Comparison of ENCODE assay signal across 29 mouse cellular contexts in the genomic region with DNA sequence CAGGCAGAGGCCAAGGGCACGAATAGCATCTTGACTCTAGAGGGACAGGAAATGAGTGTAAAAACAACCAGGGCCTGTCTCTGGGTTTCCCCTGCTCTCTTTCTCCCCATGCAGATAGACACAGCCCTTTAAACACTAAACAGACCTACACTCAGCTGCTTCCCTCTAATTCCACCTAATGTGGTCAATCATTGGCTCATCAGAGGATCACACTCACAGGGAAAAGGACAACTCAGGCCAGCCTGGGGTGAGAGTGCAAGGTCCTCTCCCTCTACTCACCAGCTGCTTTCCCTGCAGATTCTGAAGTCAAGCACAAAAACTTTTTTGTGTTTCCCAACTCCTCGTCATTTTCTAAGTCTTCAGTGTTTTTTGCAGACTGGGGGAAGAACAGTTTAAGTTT. TPM values are rescaled to one million over a fixed set of nuclear protein-coding genes. Genes with fewer than 3 reads are reported as not detected.
DNase-seq lines count a peak whose midpoint lies in the region; ATAC-seq and TF ChIP-seq lines count a peak whose summit lies in the region.
"Had no signal": no experiment of that assay in that cellular context is flagged by ENCODE, and none has a peak within 500 bp of the region (broad histone marks: within the 10 kb centered on the region; RNA-seq: fewer than 3 reads in every experiment).

No protein-coding gene starts in this region.

- no peak for ATAC-seq in hindbrain, postnatal 0 days
- no peak for ATAC-seq in midbrain, embryonic 11.5 days (ENCODE audit: low FRiP score)
- ATAC-seq in midbrain, embryonic 16.5 days, result no peak
- ATAC-seq in kidney, embryonic 16.5 days (ENCODE audit: low FRiP score, low TSS enrichment), result peak; percentile 80
- ATAC-seq in megakaryocyte progenitor cell, adult 5-6 weeks (replicated peaks; ENCODE audit: poor library complexity), result no peak
- ATAC-seq: forebrain, embryonic 14.5 days; inflammation-experienced regulatory T-cells, adult 6 months had no signal

- H3K27ac ChIP-seq in hindbrain, embryonic 10.5 days, result 0 out of 2 replicates have a peak overlapping the region, but pooled peaks have one; percentile 45
- no peak overlapping the region for H3K27ac ChIP-seq in hindbrain, postnatal 0 days
- H3K27ac ChIP-seq in midbrain, embryonic 11.5 days (ENCODE audit: low read depth, low read length), result no peak overlapping the region
- H3K27ac ChIP-seq in midbrain, embryonic 16.5 days (ENCODE audit: low read length), result no peak overlapping the region
- no peak overlapping the region for H3K27ac ChIP-seq in kidney, embryonic 16.5 days (ENCODE audit: low read length)
- H3K27ac ChIP-seq: embryonic facial prominence, embryonic 12.5 days; gastrocnemius, adult 2 months; heart, adult 2 months; hindbrain, embryonic 14.5 days; limb, embryonic 12.5 days; liver, embryonic 14.5 days; lung, embryonic 15.5 days; midbrain, embryonic 12.5 days; neural tube, embryonic 13.5 days had no signal

- no peak for DNase-seq in hindbrain, embryonic 10.5 days (ENCODE audit: low spot score)
- no peak for DNase-seq in hindbrain, postnatal 0 days (ENCODE audit: low spot score)
- DNase-seq in midbrain, embryonic 11.5 days (ENCODE audit: low spot score, missing footprints), result peak; percentile 76
- peak; percentile 63 to 83 for DNase-seq in kidney, postnatal 36 days
- DNase-seq in cerebellum, adult 11-12 months, result no peak
- DNase-seq: adrenal gland, adult 8-10 months; cerebellum, adult 8-10 months; cerebellum, postnatal 25 days; gastrocnemius, adult 2 months; heart, adult 2 months; heart, postnatal 4 days; layer of hippocampus, postnatal 36 days; thymus, postnatal 14 days had no signal

- H3K36me3 ChIP-seq in hindbrain, embryonic 10.5 days, result no peaks in the 10 kb centered on the region
- no peaks in the 10 kb centered on the region for H3K36me3 ChIP-seq in hindbrain, postnatal 0 days (ENCODE audit: insufficient read depth, low read length)
- no peaks in the 10 kb centered on the region for H3K36me3 ChIP-seq in midbrain, embryonic 11.5 days (ENCODE audit: control insufficient read depth, insufficient read depth, low read length)
- no peaks in the 10 kb centered on the region for H3K36me3 ChIP-seq in midbrain, embryonic 16.5 days (ENCODE audit: control insufficient read depth, insufficient read depth, low read length)
- no peaks in the 10 kb centered on the region for H3K36me3 ChIP-seq in kidney, embryonic 16.5 days (ENCODE audit: insufficient read depth, low read length)
- H3K36me3 ChIP-seq: embryonic facial prominence, embryonic 12.5 days; G1E; heart, embryonic 12.5 days; limb, embryonic 12.5 days; lung, embryonic 15.5 days; midbrain, embryonic 12.5 days; neural tube, embryonic 13.5 days had no signal

- H3K9me3 ChIP-seq in hindbrain, embryonic 10.5 days, result no peaks in the 10 kb centered on the region
- no peaks in the 10 kb centered on the region for H3K9me3 ChIP-seq in hindbrain, postnatal 0 days (ENCODE audit: low read length)
- no peaks in the 10 kb centered on the region for H3K9me3 ChIP-seq in midbrain, embryonic 11.5 days (ENCODE audit: control insufficient read depth, low read length)
- H3K9me3 ChIP-seq in midbrain, embryonic 16.5 days (replicated peaks; ENCODE audit: control insufficient read depth, low read length, poor library complexity, severe bottlenecking), result no peaks in the 10 kb centered on the region
- no peaks in the 10 kb centered on the region for H3K9me3 ChIP-seq in kidney, embryonic 16.5 days (ENCODE audit: low read length)
- H3K9me3 ChIP-seq: embryonic facial prominence, embryonic 12.5 days; G1E; heart, embryonic 12.5 days; limb, embryonic 12.5 days; lung, embryonic 15.5 days; midbrain, embryonic 12.5 days; neural tube, embryonic 13.5 days had no signal

- H3K27me3 ChIP-seq in hindbrain, embryonic 10.5 days (ENCODE audit: insufficient read depth, poor library complexity, severe bottlenecking), result peaks cover 5% of the 10 kb centered on the region; the same call in 1 of the 2 replicates
- H3K27me3 ChIP-seq in hindbrain, postnatal 0 days (ENCODE audit: insufficient read depth, low read length), result no peaks in the 10 kb centered on the region
- H3K27me3 ChIP-seq in midbrain, embryonic 11.5 days (ENCODE audit: control insufficient read depth, insufficient read depth, low read length), result no peaks in the 10 kb centered on the region
- H3K27me3 ChIP-seq in midbrain, embryonic 16.5 days (ENCODE audit: control insufficient read depth, insufficient read depth, low read depth, low read length), result no peaks in the 10 kb centered on the region
- H3K27me3 ChIP-seq in kidney, embryonic 16.5 days (ENCODE audit: insufficient read depth, low read length), result no peaks in the 10 kb centered on the region
- H3K27me3 ChIP-seq: embryonic facial prominence, embryonic 12.5 days; limb, embryonic 12.5 days; lung, embryonic 15.5 days; neural tube, embryonic 13.5 days had no signal

- 69% methylated on average over 2 of the region's 2 CpGs for WGBS in hindbrain, embryonic 10.5 days
- whole genome bisulfite sequencing in hindbrain, postnatal 0 days, result 51% methylated on average over 2 of the region's 2 CpGs
- 64% methylated on average over 2 of the region's 2 CpGs for WGBS in midbrain, embryonic 11.5 days
- WGBS in midbrain, embryonic 16.5 days, result 63% methylated on average over 2 of the region's 2 CpGs
- 54% methylated on average over 2 of the region's 2 CpGs for WGBS in kidney, embryonic 16.5 days

- H3K4me1 ChIP-seq in hindbrain, embryonic 10.5 days (replicated peaks), result peaks cover 12% of the 10 kb centered on the region; the same call in 1 of the 2 replicates
- H3K4me1 ChIP-seq in hindbrain, postnatal 0 days (ENCODE audit: insufficient read depth, low read length), result no peaks in the 10 kb centered on the region
- H3K4me1 ChIP-seq in midbrain, embryonic 11.5 days (ENCODE audit: control insufficient read depth, insufficient read depth, low read length), result no peaks in the 10 kb centered on the region
- H3K4me1 ChIP-seq in midbrain, embryonic 16.5 days (ENCODE audit: control insufficient read depth, insufficient read depth, low read length), result 0 out of 2 replicates have a peak, but pooled peaks cover 3% of the 10 kb centered on the region
- no peaks in the 10 kb centered on the region for H3K4me1 ChIP-seq in kidney, embryonic 16.5 days (ENCODE audit: insufficient read depth, low read length)
- H3K4me1 ChIP-seq: heart, embryonic 12.5 days; limb, embryonic 12.5 days; lung, embryonic 15.5 days; midbrain, embryonic 12.5 days; neural tube, embryonic 13.5 days had no signal

- no peak for TF ChIP-seq CTCF in hindbrain, postnatal 0 days (IDR thresholded peaks at IDR 0.05; ENCODE audit: low read depth)

- H3K4me2 ChIP-seq in hindbrain, postnatal 0 days (ENCODE audit: low read depth, low read length), result no peak overlapping the region
- H3K4me2 ChIP-seq in midbrain, embryonic 11.5 days, result no peak overlapping the region
- no peak overlapping the region for H3K4me2 ChIP-seq in midbrain, embryonic 16.5 days (ENCODE audit: low read length)
- no peak overlapping the region for H3K4me2 ChIP-seq in kidney, embryonic 16.5 days (replicated peaks; ENCODE audit: low read depth, low read length)
- H3K4me2 ChIP-seq: embryonic facial prominence, embryonic 12.5 days; heart, embryonic 12.5 days; hindbrain, embryonic 14.5 days; limb, embryonic 12.5 days; lung, embryonic 15.5 days; midbrain, embryonic 12.5 days; neural tube, embryonic 13.5 days had no signal

- no peak overlapping the region for H3K4me3 ChIP-seq in hindbrain, embryonic 10.5 days
- H3K4me3 ChIP-seq in hindbrain, postnatal 0 days (ENCODE audit: low read length), result no peak overlapping the region
- no peak overlapping the region for H3K4me3 ChIP-seq in midbrain, embryonic 11.5 days (ENCODE audit: low read depth, low read length)
- H3K4me3 ChIP-seq in midbrain, embryonic 16.5 days (ENCODE audit: low read depth, low read length), result no peak overlapping the region
- H3K4me3 ChIP-seq in kidney, embryonic 16.5 days (ENCODE audit: low read length), result no peak overlapping the region
- H3K4me3 ChIP-seq: embryonic facial prominence, embryonic 12.5 days; gastrocnemius, adult 2 months; heart, adult 2 months; heart, embryonic 12.5 days; limb, embryonic 12.5 days; lung, embryonic 15.5 days; midbrain, embryonic 12.5 days; neural tube, embryonic 13.5 days had no signal

- H3K9ac ChIP-seq in hindbrain, postnatal 0 days (replicated peaks; ENCODE audit: low read length), result no peak overlapping the region
- H3K9ac ChIP-seq in midbrain, embryonic 11.5 days (ENCODE audit: low read length), result no peak overlapping the region
- no peak overlapping the region for H3K9ac ChIP-seq in midbrain, embryonic 16.5 days (ENCODE audit: low read depth, low read length)
- no peak overlapping the region for H3K9ac ChIP-seq in kidney, embryonic 16.5 days (replicated peaks; ENCODE audit: low read length)
- H3K9ac ChIP-seq: embryonic facial prominence, embryonic 12.5 days; heart, embryonic 12.5 days; hindbrain, embryonic 14.5 days; limb, embryonic 12.5 days; liver, embryonic 14.5 days; lung, embryonic 15.5 days; midbrain, embryonic 12.5 days; neural tube, embryonic 13.5 days had no signal

RNA-seq across cellular contexts. Expression of gene Fsip1, which starts 8.8 kb away (rescaled TPM):
- polyA plus RNA-seq in hindbrain, embryonic 10.5 days (2016; fragmentation: Nextera tagmentation; extraction: Ambion mirVana), result 3.1 and 3.2 TPM in 2 replicates
- 0.58 and 1.5 TPM in 2 replicates for total RNA-seq in hindbrain, postnatal 0 days (2014; rRNA removed)
- 3.7 and 3.9 TPM in 2 replicates for polyA plus RNA-seq in hindbrain, postnatal 0 days (2015; fragmentation: Nextera tagmentation; extraction: Ambion mirVana)
- 2.3 and 2.8 TPM in 2 replicates for polyA plus RNA-seq in midbrain, embryonic 11.5 days (2014; fragmentation: Nextera tagmentation; extraction: Ambion mirVana)
- polyA plus RNA-seq in midbrain, embryonic 16.5 days (2015; fragmentation: Nextera tagmentation; extraction: Ambion mirVana), result 2.6 and 3.6 TPM in 2 replicates
- 0.70 and 0.94 TPM in 2 replicates for polyA plus RNA-seq in kidney, embryonic 16.5 days (2015; fragmentation: Nextera tagmentation; extraction: Ambion mirVana)
- not detected in 2 replicates for total RNA-seq in megakaryocyte progenitor cell, adult 5-6 weeks (2015)
- total RNA-seq in megakaryocyte progenitor cell, adult 5-6 weeks (2017), result 0.88 and 1.2 TPM in 2 replicates
- total RNA-seq: gastrocnemius, adult 2 months; gastrocnemius, postnatal 4 days; heart, adult 2 months had no signal
- polyA plus RNA-seq: G1E; heart, embryonic 12.5 days; inflammation-experienced regulatory T-cells, adult 6 months; large intestine, adult 2 months had no signal

Comparison
In these comparisons a context has a peak if more than half of its experiments do, and no peak if none do; other contexts are left out.
1. DNase-seq: peak in midbrain, embryonic 11.5 days (single experiment) and kidney, postnatal 36 days (2 of 2); none in hindbrain, embryonic 10.5 days (single experiment), hindbrain, postnatal 0 days (single experiment) and cerebellum, adult 11-12 months (single experiment).